Mouse (Mus musculus) thymus, adult 2 months (tissue): ENCODE results near the gene Cdc42ep4.

ENCODE experiments used
- CTCF ChIP-seq: fragments of 200-500 bp; IDR thresholded peaks from 2 replicates; pipeline ENCODE4 v1.5.1; 2012; ENCODE audit warnings: mild to moderate bottlenecking, control low read depth, low read length, moderate library complexity, borderline replicate concordance; ENCODE audit not compliant: control insufficient read depth, poor library complexity, insufficient read depth; ENCODE audit errors: extremely low read depth
- POLR2A ChIP-seq: fragments of 200-500 bp; IDR thresholded peaks from 2 replicates; pipeline ENCODE4 v1.6.1; 2012; ENCODE audit warnings: mild to moderate bottlenecking, low read length, control low read depth, moderate library complexity; ENCODE audit not compliant: control insufficient read depth, poor library complexity, insufficient read depth; ENCODE audit errors: extremely low read depth

DNA sequence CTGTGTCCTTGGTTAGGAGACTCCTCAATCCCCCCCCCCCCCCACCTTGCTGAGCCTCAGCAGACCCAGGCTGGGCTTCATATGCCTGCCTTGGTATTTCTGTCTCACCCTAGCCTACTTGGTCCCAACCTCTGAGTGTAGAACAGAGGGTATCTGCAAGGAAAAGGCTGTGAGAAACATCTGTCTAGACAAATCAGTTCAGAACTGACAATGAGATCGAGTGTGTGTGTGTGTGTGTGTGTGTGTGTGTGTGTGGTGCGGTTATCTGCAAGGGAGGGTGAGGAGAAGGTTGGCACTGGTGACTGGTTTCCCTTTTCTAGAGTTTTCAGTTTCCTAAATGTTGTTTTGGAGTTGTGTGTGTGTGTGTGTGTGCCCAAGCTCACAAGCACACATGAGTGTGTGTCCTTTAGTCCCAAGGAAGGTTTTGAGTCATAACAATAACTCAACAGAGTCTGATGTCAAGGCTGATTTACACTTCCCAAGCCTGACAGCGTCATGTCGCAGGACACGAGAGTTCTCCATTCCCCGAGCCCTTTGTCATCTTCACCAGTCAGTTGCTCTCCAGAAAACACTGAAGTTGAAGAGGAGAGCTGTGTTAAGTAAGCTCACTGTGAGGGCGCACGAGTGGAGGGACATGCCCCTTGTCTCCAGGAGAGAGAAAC is 10.6 kb upstream of the Cdc42ep4 start:
- TF ChIP-seq POLR2A, result no peak
- no peak for TF ChIP-seq CTCF
